Mouse (Mus musculus) heart, adult 9 months (tissue): ENCODE data around the gene 9530003J23Rik.
"Not testable (repeated sequence)": the region's sequence is repeated elsewhere in the genome, so short reads cannot be mapped to it uniquely, and the experiment has no call there.

Source experiments
- DNase-seq, 2 experiments: peaks; one replicate each; pipeline ENCODE4 v3.0.0; 2022; ENCODE audit warnings: low spot score in 2 of 2

The 9530003J23Rik gene

GRCm38 (mm10) chr10:117225094-117225493, 13.4 kb downstream of the 9530003J23Rik start:
- no peak for DNase-seq

DNA sequence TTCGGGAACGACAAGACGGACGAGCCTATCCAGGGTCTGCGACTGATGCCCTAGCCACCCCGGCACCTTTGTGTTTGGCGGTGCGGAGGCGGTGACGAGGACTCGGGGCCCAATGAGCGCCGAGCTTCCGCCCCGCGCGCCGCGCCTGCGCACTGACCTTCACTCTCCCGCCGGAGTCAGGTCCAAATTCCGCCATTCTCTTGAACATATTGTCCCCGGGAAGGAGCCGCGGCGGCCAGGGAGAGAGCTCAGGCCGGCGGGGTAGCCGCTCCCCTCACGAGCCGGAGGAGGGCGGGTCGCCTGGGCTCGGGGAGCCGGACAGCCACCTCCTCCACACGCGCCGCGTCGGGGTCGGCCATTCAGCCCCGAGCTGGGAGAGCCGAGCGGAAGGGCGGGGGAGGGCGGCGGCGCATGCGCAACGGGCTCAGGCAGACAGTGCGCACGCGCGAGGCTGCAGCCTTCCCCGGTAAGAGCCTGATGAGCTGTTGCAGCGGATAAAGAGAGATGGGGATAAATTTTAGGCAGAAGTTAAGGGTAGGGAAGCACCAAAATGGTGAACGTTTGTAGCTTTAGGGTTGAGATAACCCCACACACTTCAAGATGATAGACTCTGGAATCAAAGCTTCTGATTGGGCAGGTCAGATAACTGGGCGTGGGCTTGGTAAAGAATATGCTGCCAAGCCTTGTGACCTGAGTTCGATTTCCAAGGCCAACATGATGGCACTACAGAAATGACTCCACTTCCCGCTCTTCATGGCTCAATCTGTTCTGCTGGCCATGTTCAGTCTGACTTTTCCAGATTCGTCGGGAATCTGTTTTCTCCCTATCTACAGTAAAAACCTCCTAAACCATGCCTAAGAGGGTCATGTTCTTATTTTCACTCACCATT, 14.2 kb downstream of the 9530003J23Rik start, which contains the start of gene Yeats4:
Gene Yeats4, minus strand, starts transcription at position 406 of the 889 bp plus-strand sequence.
- DNase-seq, result peak; percentile 95 to 97

- no peak for DNase-seq
Observed at GRCm38 (mm10) chr10:117223758-117224101, 14.8 kb downstream of the 9530003J23Rik start.

DNA sequence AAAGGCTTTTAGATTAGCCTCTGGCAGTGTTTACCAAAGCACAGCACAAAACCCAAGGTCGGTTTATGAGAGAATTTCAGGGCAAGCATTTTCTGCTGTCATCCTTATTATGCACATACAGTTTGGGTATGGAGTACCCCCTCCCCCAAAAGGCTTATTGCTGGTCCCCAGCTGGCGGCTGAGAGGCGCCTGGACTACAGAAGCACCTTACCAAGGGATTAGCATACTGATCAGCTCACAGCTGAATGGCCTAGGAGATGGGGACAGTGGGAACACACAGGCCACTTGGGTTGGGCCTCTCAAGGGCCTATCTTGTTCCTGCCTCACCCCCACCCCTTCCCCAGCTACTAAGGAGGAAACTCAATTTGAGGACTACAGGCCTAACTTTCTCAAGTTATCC, 15.7 kb downstream of the 9530003J23Rik start:
- DNase-seq, result no peak

- no peak for DNase-seq
Observed at GRCm38 (mm10) chr10:117218351-117218750, 20.2 kb downstream of the 9530003J23Rik start.

DNA sequence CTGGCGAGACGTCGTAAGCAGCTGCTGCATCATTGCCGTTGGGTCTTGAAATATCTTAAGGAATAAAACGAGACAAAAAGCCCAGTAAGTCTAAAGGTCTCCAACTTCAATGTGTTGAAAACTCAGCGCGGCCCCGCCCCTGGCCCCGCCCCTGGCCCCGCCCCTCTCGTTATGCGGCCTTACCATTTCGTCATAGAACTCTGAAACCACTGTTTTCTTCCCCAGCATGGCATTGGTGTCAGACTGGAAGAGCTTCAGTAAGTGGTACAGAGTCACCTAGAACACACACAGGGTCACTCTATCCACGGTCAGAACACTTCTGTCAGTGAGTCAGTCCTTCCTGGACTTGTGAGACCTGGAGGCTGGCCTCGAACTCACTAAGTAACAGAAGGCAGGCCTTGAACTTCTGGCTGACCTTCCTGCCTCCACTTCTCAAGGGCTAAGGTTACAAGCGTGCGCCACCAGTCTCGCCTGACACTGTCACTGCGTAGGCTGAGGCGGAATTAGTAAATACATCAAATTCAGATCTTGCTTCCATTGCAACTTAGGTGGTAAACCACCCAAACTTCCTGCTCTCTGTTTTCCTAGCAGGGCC, 21.2 kb downstream of the 9530003J23Rik start:
- no peak for DNase-seq

GRCm38 (mm10) chr10:117216793-117217192, 21.7 kb downstream of the 9530003J23Rik start:
- no peak for DNase-seq

DNA sequence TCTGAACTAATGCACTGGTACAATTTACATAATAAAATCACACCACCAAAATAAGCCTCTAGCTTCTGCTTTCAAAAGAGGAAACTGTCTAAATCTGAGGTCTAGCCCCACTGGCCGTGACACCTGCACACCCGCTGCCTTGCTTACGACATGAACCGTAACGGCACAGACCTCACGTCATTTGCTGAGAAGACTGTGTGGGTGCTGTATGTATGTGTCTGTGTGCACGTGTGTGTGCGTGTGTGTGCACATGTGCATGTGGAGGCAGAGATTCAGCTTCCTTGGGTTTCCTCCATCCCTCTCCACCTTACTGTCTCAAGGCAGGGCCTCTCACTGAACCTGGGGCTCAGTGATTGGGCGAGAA, 22.4 kb downstream of the 9530003J23Rik start:
- DNase-seq, result no peak

DNA sequence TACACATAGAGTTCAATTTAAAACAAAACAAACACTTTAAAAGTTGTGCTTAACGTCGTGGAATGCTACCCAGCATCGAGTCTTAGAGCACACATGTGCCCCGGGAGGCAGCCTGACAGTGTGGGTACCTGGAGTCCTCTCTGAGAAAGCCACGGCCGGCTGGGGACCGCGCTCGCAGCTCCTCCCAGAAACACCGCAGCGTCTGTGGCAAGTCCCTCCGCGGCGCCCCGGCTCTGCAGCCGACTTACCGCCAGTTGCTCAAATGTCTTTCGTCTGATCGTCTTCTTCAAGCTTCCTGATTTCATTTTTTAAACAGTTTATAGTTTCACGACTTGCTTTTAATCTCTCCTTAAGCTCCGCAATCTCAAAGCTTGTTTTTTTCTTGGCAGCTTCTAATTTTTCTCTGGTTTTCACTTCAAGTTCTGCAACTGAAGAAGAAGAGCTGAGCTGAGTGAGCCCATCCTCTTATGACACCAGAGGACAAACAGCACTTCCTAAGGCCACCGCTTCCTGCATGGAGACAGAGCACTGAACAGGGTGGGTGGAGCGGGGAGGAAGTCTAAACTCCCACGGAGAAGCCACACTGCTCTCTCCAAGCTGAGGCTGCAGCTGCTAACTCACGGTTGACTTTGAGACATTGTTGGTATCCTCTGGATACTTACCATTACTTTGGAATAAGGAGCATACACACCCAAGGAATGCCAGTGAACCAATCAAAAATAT, 22.9 kb downstream of the 9530003J23Rik start:
- no peak for DNase-seq

GRCm38 (mm10) chr10:117211023-117211422, 27.5 kb downstream of the 9530003J23Rik start:
- no peak for DNase-seq

- peak in 1 of 2 experiments; percentile 43 for DNase-seq
Observed at GRCm38 (mm10) chr10:117209469-117209938, 29.0 kb downstream of the 9530003J23Rik start.

DNA sequence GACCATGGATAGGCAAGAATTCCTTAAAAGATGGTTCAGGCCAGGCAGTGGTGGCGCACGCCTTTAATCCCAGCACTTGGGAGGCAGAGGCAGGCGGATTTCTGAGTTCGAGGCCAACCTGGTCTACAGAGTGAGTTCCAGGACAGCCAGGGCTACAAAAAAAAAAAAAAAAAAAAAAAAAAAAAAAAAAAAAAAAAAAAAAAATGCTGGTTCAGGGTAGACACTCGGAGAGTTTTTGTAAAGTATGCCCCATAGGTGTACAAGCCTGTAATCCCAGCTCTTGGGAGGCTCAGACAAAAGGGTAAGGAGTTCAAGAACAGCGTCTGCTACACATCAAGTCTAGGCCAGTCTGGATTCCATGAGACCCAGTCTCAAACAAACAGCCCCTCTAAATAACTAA, 29.7 kb downstream of the 9530003J23Rik start:
- DNase-seq, result not testable (repeated sequence)

DNA sequence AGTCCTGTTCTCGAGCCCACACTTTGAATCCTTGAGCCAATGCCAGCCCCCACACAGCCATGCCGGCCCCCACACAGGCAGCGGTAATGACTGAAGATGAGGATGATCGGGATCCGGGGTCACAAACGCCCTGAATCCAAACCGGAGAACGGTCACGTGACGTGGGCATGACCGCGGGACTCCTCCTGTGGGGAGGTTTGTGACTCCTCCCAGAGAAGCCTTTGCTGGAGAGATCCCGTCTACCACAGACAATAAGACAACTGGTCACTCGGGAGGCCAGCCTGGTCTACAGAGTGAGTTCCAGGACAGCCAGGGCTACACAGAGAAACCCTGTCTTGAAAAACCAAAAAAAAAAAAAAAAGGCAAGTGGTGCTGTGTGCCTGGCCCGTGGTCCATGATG, 30.3 kb downstream of the 9530003J23Rik start:
- DNase-seq, result no peak

DNA sequence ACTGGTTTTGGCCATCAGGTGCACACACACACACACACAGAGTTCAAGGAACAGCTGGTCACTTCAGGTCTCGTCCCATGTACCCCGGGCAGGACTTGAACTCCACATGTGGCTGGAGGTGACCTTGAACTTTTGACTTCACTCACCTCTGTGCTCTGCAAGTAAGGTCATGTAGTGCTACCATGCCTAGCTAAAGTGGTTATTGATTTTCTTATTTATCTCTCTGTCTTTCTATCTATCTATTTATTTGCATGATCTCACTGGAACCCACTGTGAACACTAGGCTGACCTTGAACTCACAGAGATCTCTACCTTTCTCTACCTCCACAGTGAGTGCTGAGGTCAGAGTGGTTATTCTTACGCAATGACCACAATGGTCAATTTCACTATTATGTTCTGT, 32.4 kb downstream of the 9530003J23Rik start:
- no peak for DNase-seq

GRCm38 (mm10) chr10:117203558-117203981, 34.9 kb downstream of the 9530003J23Rik start:
- no peak for DNase-seq

GRCm38 (mm10) chr10:117202981-117203557, 35.4 kb downstream of the 9530003J23Rik start:
- DNase-seq, result no peak

- no peak for DNase-seq
Observed at GRCm38 (mm10) chr10:117199701-117200100, 38.8 kb downstream of the 9530003J23Rik start.

DNA sequence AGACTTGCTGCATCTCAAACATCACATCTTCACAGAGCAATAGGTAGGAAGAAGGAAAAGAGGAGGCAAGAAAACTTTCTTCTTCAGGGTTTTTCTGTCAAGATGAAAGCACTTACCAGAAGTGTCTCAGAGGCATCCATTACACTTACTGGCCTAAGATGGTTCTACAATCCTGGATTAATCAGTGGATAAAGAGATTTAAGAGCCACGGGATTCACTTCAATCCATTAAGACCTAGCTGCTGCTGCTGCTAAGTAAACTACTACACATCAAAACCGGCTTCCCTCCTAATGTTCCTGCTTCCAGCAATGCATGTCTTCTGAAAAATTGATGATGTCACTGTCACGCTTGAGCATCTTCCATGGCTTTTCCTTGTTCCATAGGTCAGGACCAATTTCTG, 41.8 kb downstream of the 9530003J23Rik start:
- no peak for DNase-seq

- no peak for DNase-seq
Observed at GRCm38 (mm10) chr10:117195748-117196147, 42.8 kb downstream of the 9530003J23Rik start.

- no peak for DNase-seq
Observed at GRCm38 (mm10) chr10:117195005-117195404, 43.5 kb downstream of the 9530003J23Rik start.

GRCm38 (mm10) chr10:117193364-117193763, 45.1 kb downstream of the 9530003J23Rik start:
- DNase-seq, result no peak
